Mouse (Mus musculus): ENCODE measurements around the gene Cdc7. TPM values are rescaled to one million over a fixed set of nuclear protein-coding genes. Genes with fewer than 3 reads are reported as not detected.
"Not testable (repeated sequence)": the region's sequence is repeated elsewhere in the genome, so short reads cannot be mapped to it uniquely, and the experiment has no call there.

Gene Cdc7
- total and polyA plus RNA-seq, 3 experiments, result 25.4 to 42.6 (median 27.8) TPM

GRCm38 (mm10) chr5:106982298-106982952 is 18.3 kb downstream of the Cdc7 start:
- dilution Hi-C loops (cut with MboI; ENCODE audit: extremely low pct_ligation_motif_present, extremely low pct_unique_long_range_greater_than_20kb, low sequenced_read_pairs) (no loop called here), in situ Hi-C loops (cut with MboI; ENCODE audit: low pct_ligation_motif_present, low pct_unique_long_range_greater_than_20kb, low sequenced_read_pairs) (loop anchor here (25.0 kb wide), 1 partner anchor 530 kb away; the partner anchor contains the start of gene Gm42669)
- H3K4me3 ChIP-seq (replicated peaks in 1 of 3; ENCODE audit: low read depth in 2 of 3, low read length in 2 of 3, poor library complexity in 1 of 3), result no peak overlapping the region
- no peak overlapping the region for H3K27ac ChIP-seq (ENCODE audit: insufficient read depth, low read depth)
- H3K4me2 ChIP-seq (ENCODE audit: insufficient read depth, low read depth, poor library complexity, severe bottlenecking), result no peak overlapping the region
- no peaks in the 10 kb centered on the region for H3K27me3 ChIP-seq (replicated peaks)
- H3K4me1 ChIP-seq (ENCODE audit: control insufficient read depth in 1 of 2, insufficient read depth in 2 of 2), result peaks cover 0 to 18% of the 10 kb centered on the region in 2 experiments; a peak in 2 of 4 replicates
- peaks cover 48 to 81% of the 10 kb centered on the region in 2 experiments for H3K36me3 ChIP-seq (replicated peaks in 1 of 2; ENCODE audit: control insufficient read depth in 1 of 2, insufficient read depth in 1 of 2, low read length in 1 of 2)
- H3K79me2 ChIP-seq (replicated peaks; ENCODE audit: control insufficient read depth, extremely low read depth, insufficient read depth, poor library complexity, severe bottlenecking), result no peaks in the 10 kb centered on the region
- TF ChIP-seq MAZ (IDR thresholded peaks at IDR 0.05; ENCODE audit: low read depth, low read length), result no peak
- no peak for TF ChIP-seq CTCF (conservative IDR thresholded peaks at IDR 0.05 in 1 of 2, IDR thresholded peaks at IDR 0.05 in 1 of 2; ENCODE audit: low read depth in 2 of 2, low read length in 2 of 2)
- no peak for TF ChIP-seq ZNF384 (IDR thresholded peaks at IDR 0.05; ENCODE audit: low read depth, low read length)
- 0 out of 2 replicates have a peak, but pooled peaks have one; percentile 4 for TF ChIP-seq MAFK (IDR thresholded peaks at IDR 0.05; ENCODE audit: insufficient replicate concordance, low read length)
- H3K9me3 ChIP-seq (replicated peaks; ENCODE audit: low read length), result no peaks in the 10 kb centered on the region
- no peak for DNase-seq (ENCODE audit: extremely low read depth)
- H3K9ac ChIP-seq (ENCODE audit: insufficient read depth, low read depth), result no peak overlapping the region

- H3K4me3 ChIP-seq (replicated peaks in 1 of 3; ENCODE audit: low read depth in 2 of 3, low read length in 2 of 3, poor library complexity in 1 of 3); H3K79me2 ChIP-seq (replicated peaks; ENCODE audit: control insufficient read depth, extremely low read depth, insufficient read depth, poor library complexity, severe bottlenecking); H3K27ac ChIP-seq (ENCODE audit: insufficient read depth, low read depth); DNase-seq (ENCODE audit: extremely low read depth); H3K27me3 ChIP-seq (replicated peaks); H3K4me2 ChIP-seq (ENCODE audit: insufficient read depth, low read depth, poor library complexity, severe bottlenecking); H3K9me3 ChIP-seq (replicated peaks; ENCODE audit: low read length); H3K9ac ChIP-seq (ENCODE audit: insufficient read depth, low read depth); dilution Hi-C loops (cut with MboI; ENCODE audit: extremely low pct_ligation_motif_present, extremely low pct_unique_long_range_greater_than_20kb, low sequenced_read_pairs): not testable (repeated sequence)
- H3K36me3 ChIP-seq (replicated peaks in 1 of 2; ENCODE audit: control insufficient read depth in 1 of 2, insufficient read depth in 1 of 2, low read length in 1 of 2), result peaks cover 31 to 57% of the 10 kb centered on the region in 2 experiments
- in situ Hi-C loops (cut with MboI; ENCODE audit: low pct_ligation_motif_present, low pct_unique_long_range_greater_than_20kb, low sequenced_read_pairs), result loop anchor here (25.0 kb wide), 1 partner anchor 527 kb away; the partner anchor contains the start of gene Gm42669
- H3K4me1 ChIP-seq (ENCODE audit: control insufficient read depth in 1 of 2, insufficient read depth in 2 of 2), result peaks cover 0 to 18% of the 10 kb centered on the region in 2 experiments; a peak in 2 of 4 replicates
These were observed 20.8 kb downstream of the Cdc7 start for GRCm38 (mm10) chr5:106984934-106985333.

- Histone ChIP-seq H3K36me3 (replicated peaks in 1 of 2; ENCODE audit: control insufficient read depth in 1 of 2, insufficient read depth in 1 of 2, low read length in 1 of 2) (peaks cover 25 to 51% of the 10 kb centered on the region in 2 experiments), H3K27ac (ENCODE audit: insufficient read depth, low read depth) (no peak overlapping the region), H3K4me3 (replicated peaks in 1 of 3; ENCODE audit: low read depth in 2 of 3, low read length in 2 of 3, poor library complexity in 1 of 3) (no peak overlapping the region), H3K9me3 (replicated peaks; ENCODE audit: low read length) (no peaks in the 10 kb centered on the region), H3K27me3 (replicated peaks) (no peaks in the 10 kb centered on the region), H3K4me1 (ENCODE audit: control insufficient read depth in 1 of 2, insufficient read depth in 2 of 2) (peaks cover 0 to 18% of the 10 kb centered on the region in 2 experiments; a peak in 2 of 4 replicates), H3K4me2 (ENCODE audit: insufficient read depth, low read depth, poor library complexity, severe bottlenecking) (no peak overlapping the region), H3K9ac (ENCODE audit: insufficient read depth, low read depth) (no peak overlapping the region), H3K79me2 (replicated peaks; ENCODE audit: control insufficient read depth, extremely low read depth, insufficient read depth, poor library complexity, severe bottlenecking) (no peaks in the 10 kb centered on the region)
- no peak for DNase-seq (ENCODE audit: extremely low read depth)
- dilution Hi-C loops (cut with MboI; ENCODE audit: extremely low pct_ligation_motif_present, extremely low pct_unique_long_range_greater_than_20kb, low sequenced_read_pairs), result no loop called here
- in situ Hi-C loops (cut with MboI; ENCODE audit: low pct_ligation_motif_present, low pct_unique_long_range_greater_than_20kb, low sequenced_read_pairs), result loop anchor here (25.0 kb wide), 1 partner anchor 527 kb away; the partner anchor contains the start of gene Gm42669
- TF ChIP-seq E2F4 (IDR thresholded peaks at IDR 0.05; ENCODE audit: insufficient replicate concordance, low read depth, low read length) (no peak), USF2 (conservative IDR thresholded peaks at IDR 0.05; ENCODE audit: low read depth, low read length) (no peak), ETS1 (conservative IDR thresholded peaks at IDR 0.05; ENCODE audit: low read depth, low read length) (no peak), IRF4 (IDR thresholded peaks at IDR 0.05; ENCODE audit: low read depth, low read length) (no peak), ZNF384 (IDR thresholded peaks at IDR 0.05; ENCODE audit: low read depth, low read length) (no peak), POLR2AphosphoS2 (IDR thresholded peaks at IDR 0.05; ENCODE audit: low read depth, low read length) (no peak), SIN3A (IDR thresholded peaks at IDR 0.05; ENCODE audit: low read length) (no peak), SMC3 (IDR thresholded peaks at IDR 0.05; ENCODE audit: low read depth, low read length) (no peak), CHD2 (IDR thresholded peaks at IDR 0.05; ENCODE audit: low read length) (no peak), RCOR1 (conservative IDR thresholded peaks at IDR 0.05; ENCODE audit: low read depth, low read length) (no peak), KAT2A (IDR thresholded peaks at IDR 0.05; ENCODE audit: insufficient replicate concordance, low read length) (no peak), GABPA (IDR thresholded peaks at IDR 0.05; ENCODE audit: insufficient replicate concordance, low read depth, low read length) (no peak), TBP (conservative IDR thresholded peaks at IDR 0.05; ENCODE audit: low read depth, low read length) (no peak), RAD21 (IDR thresholded peaks at IDR 0.05; ENCODE audit: low read depth, low read length) (no peak), CHD1 (IDR thresholded peaks at IDR 0.05; ENCODE audit: low read depth, low read length) (no peak), JUND (conservative IDR thresholded peaks at IDR 0.05; ENCODE audit: low read depth, low read length) (no peak), ZKSCAN1 (IDR thresholded peaks at IDR 0.05; ENCODE audit: borderline replicate concordance, low read depth, low read length) (no peak)
These were observed 21.5 kb downstream of the Cdc7 start for GRCm38 (mm10) chr5:106985594-106985993.
